Mouse (Mus musculus) 3134 (cell line): ENCODE results near the gene Serinc4.

Source experiments
- DNase-seq: peaks from one replicate; pipeline ENCODE4 v3.0.0-alpha.2; 2011; ENCODE audit warnings: low spot score; ENCODE audit not compliant: insufficient read length; ENCODE audit errors: extremely low read depth

The Serinc4 gene

DNA sequence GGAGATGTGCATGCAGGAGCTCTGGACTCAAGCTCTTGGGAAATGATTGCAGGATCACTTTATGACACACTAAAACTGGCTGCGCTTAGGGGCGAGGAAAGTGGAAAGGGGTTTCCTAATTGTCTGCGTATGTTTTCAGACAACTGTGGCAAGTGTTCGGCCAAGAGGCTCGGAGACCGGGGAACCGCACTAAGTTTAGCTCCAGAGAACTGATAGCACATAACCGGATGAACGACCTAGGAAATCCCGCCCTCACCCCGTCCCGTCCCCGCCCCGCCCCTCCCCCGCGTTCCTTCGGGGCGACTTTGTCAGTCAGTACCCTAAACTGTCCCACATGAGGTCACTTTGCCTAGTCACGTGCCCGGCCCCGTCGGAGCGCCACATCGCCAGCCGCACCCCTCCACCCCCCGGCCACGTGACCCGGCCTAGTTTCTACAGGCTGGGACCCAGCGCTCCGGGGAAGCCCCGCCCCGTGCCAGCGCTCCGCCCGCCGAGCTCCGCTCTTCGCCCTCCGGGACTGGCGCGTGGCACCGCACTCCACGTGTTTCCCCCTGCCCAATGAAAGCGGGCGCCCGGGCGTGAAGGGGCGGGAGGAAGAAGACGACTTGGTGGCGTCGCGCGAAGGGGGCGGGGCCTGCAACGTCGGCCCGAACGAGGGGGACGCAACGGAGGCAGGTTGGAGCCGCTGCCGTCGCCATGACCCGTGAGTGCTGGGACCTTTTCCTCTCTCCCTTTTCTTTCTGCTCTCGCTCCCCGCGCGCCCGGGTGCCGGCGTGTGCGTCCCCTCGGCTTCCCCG lies 7.6 kb downstream of the Serinc4 start, which contains the start of gene Serf2:
Serf2 (plus strand) TSS at position 457 of the 797 bp plus-strand sequence.
- peak; percentile 100 for DNase-seq

DNA sequence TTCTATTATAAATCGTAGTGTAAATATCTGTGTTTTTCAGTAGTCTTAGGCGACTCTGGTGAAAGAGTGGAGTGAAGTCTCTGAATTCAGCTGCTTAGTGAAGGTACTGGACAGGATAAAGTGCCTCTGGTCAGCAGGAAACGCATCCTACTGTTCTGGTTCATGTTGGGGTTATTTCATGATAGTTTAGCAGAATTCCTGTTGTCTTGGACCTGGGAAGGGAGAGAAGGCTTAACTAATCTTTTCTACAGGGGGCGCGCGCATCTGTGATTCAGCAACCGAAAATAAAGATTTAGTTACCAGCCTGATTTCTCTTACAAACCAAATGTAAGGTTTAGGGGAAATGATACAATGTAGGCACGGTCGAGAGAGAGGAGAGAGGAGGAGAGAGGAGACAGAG lies 8.4 kb downstream of the Serinc4 start:
- peak; percentile 37 for DNase-seq

DNA sequence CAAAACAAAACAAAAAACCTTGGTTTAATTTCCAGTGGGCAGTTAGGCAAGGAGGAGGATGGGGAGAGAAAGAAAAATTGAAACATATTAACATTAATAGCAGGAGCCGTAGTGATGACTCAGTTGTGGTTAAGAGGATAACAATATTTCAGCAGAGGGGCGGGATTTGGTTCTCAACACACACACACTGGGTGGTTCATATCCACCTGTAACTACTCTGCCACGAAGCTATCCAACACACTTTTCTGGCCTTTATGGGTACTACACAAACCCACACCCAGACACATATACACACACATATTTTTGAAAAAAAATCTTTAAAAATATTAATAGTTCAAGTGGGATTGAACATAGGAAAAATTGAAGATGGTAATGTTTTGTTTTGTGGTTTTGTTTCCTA lies 9.6 kb downstream of the Serinc4 start:
- no peak for DNase-seq

DNA sequence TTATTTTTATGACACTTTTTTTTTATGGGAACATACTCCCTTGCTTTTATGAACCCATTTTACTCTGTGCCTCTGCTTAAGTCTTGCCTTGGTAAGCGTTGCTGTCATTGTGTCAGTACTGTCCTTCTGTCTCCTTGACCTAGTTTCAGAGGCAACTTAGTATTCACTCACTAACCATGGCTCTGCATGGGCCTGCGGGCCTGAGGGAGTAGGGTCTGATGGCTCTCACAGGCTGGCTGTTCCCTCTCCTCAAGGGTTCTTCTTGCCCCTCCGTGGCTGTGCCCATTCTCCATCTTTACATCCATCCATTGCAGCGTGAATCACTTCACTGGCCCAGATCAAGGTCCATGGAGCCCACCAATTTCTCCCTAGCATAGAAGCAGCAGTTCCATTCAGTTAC lies 10.1 kb downstream of the Serinc4 start:
- no peak for DNase-seq

DNA sequence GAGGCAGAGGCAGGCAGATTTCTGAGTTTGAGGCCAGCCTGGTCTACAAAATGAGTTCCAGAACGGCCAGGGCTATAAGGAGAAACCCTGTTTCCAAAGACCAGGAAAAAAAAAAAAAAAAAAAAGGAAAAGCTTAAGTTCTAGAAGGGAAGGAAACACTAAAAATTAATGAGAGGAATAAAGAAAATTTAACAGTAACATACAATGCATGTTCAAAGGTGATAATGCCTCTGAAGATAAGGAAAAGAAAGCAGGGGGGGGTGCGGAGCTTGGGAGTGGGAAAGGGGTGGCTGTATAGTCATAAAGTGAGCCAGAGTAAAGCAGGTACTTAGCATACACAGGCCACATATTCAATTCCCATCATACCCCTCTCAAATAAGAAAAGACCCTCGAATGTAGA lies 11.5 kb downstream of the Serinc4 start:
- no peak for DNase-seq

DNA sequence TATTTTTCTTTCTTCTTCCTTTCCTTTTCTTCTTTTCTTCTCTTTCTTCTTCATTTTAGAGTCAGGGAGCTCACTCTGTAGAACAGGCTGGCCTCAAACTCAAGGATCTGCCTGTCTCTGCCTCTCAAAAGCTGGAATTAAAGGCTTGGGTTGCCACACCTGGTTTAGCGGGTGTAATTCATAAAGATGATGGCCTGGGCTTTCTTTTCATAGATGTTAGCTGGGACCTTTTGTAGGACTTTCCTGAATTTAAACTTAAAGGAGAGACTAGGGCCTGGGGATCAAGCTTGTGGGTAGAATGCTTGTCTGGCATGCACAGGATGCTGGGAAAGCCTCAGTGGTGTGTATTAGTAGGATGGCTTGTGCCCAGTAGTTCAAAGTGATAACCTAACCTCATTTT lies 12.4 kb downstream of the Serinc4 start, which contains the start of gene Ell3:
Ell3 (minus strand) TSS at position 101 of the 400 bp plus-strand sequence.
- no peak for DNase-seq

DNA sequence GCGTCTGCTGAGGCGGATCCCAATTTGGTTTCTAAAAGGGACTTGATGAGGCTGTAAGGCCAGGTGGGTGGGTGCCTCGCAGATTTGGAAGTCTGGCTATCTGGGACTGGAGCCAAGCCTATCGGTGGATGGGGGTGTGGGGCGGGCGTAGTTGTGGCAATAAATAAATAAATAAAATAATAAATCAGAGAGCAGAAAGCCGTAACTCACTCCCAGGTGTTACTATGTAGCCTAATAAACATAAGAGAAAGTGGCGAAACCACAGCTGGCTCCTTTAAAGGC lies 13.6 kb downstream of the Serinc4 start:
- DNase-seq = no peak

DNA sequence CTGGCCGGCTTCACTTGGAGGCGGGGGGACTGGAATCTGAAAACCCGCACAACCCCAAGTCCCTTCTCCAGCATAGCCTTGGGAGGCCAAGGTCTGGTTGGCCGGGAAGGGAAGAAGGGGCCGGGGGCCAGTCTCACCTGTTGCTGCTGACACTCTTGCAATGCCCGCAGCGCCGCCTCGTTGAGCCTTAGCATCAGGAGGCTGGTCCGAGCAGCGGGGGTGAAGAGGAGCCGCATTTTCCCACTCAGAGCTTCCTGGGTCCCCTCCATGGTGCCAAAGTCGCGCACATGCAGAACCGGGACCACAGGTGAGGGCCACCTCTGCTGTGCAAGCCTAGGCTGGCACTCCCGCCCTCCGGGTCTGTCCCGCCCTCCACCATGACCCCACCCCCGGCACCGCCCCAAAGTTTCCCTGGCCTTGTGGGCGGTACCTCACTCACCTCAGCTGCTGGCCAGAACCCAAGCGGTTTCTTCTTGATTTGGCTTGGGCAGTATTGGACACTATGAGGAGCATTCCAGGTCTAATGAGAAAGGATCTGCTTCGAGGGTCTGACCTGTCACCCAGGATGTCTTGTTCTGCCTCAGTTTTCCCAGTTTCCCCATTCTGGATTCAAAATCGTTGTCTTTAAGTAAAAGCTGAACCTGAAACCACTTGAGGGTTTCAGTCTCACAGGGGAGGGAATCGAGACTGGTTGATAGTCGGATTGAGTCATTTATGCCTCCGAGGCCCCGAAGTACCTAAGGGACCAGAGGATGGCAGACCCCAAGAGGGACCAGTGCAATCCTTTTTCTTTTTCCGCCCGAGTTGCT lies 14.1 kb downstream of the Serinc4 start:
- peak; percentile 31 for DNase-seq

DNA sequence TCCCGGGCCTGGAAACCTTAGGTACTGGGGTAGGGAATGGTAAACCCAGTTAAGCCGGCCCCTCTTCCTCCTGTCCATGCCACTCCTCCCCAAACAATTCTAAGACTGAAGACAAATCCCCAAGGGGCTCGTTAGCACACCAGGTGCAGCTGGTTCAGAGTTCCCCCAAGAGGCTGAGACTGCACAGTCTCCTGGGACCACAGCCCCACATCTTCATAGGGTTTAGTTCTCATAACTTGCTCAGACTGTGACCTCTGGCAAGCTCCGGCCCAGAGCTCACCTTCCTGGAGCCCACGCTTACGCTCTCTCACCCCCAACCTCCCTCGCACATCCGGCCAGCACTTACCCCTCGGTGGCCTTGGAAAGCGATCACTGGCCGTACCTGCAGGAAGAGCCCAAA lies 14.8 kb downstream of the Serinc4 start:
- no peak for DNase-seq

DNA sequence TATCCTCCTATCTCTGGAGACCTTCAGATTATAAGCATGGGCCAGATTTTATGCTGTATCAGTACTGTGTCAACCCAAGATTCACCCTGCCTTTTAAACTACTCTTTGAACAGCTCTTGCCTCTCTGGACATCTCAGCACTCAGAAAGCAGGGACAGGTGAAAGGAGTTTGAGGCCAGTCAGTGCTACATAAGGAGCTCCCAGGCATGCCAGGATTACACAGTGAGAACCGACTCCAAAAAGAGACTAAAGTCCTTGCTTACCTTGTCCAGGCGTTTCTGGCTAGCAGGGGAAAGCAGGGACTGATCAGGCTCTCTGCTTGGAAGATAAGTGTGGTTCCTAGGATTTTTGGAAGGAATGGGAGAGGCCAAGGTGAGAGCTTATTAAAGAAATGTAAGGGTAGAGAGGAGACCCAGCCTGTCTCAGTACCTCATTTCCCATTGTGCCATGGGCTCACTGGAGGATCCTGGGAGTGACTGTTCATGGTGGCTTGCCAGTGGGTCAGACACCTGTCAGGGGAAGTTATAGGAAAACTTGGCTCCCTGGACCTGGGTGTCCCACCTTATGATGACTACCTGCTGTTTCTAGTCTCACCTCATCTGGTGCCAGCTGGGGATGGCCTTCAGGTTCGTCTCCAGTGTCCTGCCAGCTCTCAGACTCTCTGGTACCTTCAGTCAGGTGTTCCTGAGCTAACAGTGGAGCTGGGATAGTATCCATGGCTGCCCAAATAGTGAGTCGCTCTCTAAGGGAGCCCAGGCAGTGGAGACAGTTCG lies 15.6 kb downstream of the Serinc4 start:
- DNase-seq = no peak

DNA sequence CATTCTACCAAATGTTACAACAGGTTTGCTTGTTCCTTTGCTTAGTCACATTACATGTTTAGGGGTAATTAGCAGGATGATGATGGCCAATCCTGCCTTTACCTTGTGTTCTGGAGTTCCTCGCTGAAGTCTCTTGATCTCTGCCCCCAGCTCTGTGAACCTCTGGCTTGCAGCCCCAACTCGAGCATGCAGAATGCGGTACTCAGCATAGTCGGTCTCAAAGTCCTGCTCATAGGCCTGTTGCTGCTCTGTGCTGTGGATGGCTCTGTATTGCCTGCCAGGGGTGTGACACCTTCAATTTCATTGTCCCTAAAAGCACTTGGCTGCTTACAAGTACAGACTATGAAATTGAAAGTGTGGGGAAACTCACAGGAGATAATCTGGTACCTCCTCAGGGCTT lies 16.8 kb downstream of the Serinc4 start:
- DNase-seq = no peak

DNA sequence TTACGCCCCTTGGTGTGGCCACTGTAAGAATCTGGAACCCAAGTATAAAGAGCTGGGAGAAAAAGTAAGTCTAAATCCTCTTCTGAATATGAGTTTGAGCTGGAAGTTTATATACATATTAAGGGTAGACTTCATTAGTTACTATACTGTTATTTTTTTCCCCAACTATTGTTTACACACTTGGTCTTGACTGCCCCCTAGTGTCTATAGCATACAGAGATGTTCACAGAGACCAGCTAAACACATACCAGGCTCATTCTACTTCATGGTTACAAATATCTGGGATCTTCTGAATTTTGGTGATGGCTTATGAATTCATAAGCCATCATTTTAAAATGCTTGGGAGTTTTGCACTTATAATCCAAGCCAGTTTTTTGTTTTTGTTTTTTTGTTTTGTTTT lies 21.7 kb downstream of the Serinc4 start:
- DNase-seq = no peak

DNA sequence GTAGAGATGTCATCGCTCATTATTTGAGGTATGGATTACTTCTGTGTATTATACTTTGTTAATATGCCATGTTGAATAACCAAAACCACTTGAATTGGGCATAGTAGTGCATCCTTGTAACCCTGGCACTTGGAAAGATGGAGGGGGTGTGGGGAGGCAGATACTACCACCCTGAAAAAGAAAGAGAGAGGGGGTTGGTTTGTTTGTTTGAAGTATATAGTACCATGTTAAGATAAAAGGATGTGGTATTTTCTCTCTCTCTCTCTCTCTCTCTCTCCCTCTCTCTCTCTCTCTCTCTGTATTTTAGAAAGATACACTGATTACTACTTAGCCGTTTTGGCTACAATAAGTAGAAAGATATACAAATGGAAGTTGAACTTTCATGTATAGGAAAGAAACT lies 30.7 kb downstream of the Serinc4 start:
- no peak for DNase-seq

DNA sequence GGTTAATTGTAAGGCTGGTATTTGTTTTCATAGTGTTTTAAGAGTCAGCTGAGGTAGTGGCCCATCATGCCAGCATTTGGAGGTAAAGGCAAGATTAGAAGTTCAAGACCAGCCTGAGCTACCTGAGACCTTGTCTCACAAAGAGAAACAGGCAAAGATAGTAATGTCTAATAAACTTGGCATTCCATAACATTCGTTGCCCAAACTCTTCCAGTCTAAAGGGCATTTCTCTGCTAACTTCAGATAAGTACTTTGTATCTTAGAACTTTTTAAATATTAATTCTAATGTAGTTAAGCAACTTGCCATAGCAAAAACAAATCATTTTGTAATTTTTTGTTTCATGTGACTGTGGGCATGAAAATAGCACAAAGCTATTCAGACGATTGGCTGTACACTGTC lies 33.4 kb downstream of the Serinc4 start:
- DNase-seq = no peak

DNA sequence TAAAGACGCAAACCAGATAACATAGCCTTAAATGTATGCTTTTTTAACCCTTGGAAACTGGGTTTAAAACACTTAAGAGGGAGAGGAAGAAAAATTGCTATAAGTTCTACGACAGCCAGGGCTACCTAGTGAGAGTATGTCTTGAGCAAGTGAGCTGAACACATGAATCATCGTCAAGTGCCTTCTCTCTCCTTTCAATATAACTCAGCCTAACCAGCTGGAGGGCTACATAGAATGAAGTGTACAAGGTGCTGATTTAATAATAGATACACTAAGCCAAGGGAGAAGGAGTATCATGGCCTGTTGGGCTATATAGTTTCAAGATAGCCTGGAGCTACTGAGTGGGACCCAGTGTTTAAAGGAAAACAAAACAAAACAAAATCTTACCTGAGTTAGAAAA lies 38.1 kb downstream of the Serinc4 start:
- DNase-seq = no peak

DNA sequence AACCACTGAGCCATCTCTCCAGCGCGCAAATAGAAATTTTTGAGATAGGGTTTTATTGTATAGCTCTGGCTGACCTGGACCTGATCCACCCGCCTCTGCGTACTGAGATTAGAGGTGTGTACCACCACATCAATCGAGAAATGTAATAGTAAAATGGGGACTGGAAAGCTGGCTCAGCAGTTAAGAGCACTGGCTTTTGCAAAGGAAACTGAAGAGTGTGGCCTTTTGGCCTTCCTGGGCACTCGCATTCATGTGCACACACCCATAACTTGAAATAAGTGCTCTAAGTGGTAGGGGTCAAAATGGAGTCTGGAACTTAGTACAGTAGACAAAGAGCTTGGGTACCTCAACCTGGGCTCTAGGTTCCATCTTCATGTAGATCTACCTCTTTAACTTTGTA lies 40.2 kb downstream of the Serinc4 start:
- DNase-seq = no peak

DNA sequence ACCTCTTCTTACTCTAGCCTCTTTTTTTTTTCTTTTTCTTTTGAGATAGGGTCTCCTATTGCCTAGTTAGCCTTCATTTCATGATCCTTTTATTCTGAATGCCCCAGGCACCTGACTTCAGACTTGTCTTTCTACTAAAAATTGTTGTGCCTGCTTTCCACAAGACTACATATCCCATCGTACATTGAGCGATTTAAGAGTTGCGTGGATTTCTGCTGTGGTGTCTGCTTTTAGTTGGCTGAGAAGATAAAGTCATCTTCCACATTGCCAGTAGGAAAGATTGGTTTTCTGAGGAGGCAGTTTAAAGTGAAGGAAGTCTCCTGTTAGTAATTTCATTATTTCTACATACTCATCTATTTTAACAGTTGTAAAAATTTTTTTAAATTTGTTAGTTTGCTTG lies 41.0 kb downstream of the Serinc4 start:
- DNase-seq = no peak

DNA sequence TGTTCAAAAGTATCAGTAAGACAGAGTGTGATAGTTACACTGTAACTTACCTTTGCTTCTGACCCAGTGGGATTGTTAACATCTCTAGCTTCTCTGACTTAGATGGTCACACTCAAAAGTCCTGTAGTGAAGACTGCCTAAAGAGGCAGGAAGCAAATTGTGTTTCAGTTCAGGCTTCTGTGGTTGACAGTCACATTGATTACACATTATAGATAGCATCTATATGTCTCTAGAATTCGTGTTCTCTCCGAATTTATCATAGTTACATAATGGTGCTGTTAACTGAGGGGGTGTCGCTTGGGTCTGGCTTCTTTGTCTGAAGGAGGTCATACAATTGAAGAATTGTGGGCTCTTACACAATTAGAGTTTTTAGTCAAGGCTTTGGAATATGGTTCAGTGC lies 41.5 kb downstream of the Serinc4 start:
- no peak for DNase-seq

DNA sequence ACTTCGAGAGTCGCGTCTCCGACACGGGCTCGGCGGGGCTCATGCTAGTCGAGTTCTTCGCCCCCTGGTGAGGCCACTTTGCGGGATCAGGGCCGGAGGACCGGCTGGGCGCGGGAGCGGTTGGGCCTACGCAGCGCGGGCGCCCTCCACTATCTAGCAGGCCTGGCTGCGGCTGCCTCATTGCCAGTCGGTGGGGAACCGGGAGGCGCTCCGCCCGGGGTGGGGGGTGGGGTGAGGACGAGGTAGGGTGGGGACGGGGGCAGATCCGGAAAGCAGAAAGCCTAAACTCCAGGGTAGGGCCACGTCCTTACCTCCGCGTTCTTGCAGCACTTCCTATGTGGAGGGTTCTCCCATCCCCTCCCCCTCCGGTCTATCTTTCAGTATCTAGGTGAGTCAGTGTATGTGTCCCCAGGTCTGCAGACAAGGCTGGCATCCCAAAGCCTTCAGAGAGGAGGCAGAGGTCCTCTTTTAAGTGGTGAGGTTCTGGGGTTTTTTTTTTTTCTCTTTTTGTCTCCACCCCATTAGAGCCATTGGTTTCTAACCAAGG lies 42.4 kb downstream of the Serinc4 start:
- DNase-seq = no peak

DNA sequence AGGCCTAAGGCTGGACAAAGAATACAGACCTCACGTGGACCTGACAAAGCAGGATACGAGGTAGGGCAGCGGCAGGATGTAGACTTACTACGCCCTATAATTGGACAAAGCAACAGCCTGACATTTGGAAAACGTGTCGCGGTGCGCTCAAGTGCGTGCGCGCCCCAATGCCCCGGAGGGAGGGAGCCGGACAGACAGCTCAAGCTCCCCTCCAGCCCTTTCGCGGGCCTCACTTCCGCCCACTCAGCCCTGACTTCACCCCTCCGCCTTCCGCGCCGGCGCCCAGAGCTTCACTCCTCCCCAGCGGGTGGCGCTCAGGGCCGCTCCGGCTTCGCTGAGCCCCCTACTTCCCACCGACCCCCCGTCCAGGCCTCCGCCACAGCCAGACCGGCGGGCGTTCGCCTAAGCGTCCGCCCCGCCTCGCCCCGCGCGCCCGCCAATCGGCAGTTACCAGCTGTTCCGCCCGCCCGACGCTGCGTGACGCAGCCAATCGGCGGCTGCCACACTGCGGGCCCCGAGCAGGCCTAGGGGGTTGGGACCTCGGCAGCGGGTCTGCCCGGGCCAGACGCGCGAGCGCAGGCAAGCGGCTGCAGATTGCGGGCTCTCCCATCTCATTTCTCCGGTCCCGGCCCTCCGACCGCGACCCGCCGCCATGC lies 43.1 kb downstream of the Serinc4 start, which contains the start of the genes Pdia3 and Catsper2:
Pdia3 (plus strand) TSS at position 389 of the 656 bp plus-strand sequence.
Catsper2 (minus strand) TSS at position 406 of the 656 bp plus-strand sequence.
- DNase-seq = peak; percentile 98
